Mouse (Mus musculus): Measurements from ENCODE around the gene Trim46.

Trim46 gene

GRCm38 (mm10) chr3:89246261-89247100, at the start of gene Trim46:
TSS of gene Trim46 (minus strand) at chr3:89246309.
- DNase-seq (ENCODE audit: extremely low read depth, low read depth, low spot score) = no peak

DNA sequence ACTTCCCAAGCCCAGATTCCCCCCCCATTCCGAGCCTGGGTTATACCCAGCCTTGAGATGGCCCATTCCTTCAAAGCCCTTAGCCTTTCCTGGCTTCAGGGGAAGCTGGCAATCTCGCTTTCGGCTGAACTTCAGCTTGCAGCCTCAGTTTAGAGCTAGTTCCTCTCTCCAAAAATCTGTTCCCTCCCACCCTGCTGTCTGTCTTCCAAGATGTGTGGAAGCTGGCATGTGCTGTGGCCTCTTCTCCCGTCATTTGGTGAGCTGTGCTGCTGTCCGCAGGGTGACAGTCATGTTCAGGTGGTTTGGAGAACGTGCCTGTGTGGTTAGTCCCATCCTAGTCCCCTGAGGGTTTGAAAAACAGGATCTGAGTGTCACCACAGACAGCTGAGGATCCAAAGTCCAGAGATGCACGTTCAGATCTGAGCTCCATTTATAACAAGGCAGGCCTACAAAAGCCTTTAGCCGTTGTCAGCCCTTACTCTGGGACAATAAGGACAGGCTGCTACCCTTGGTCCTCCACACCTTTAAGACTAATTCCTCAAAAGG, 49.6 kb upstream of the Trim46 start:
- no peak for DNase-seq (ENCODE audit: extremely low read depth, low read depth, low spot score)

GRCm38 (mm10) chr3:89294195-89294594, 48.1 kb upstream of the Trim46 start:
- DNase-seq (ENCODE audit: extremely low read depth, low read depth, low spot score) = no peak

DNA sequence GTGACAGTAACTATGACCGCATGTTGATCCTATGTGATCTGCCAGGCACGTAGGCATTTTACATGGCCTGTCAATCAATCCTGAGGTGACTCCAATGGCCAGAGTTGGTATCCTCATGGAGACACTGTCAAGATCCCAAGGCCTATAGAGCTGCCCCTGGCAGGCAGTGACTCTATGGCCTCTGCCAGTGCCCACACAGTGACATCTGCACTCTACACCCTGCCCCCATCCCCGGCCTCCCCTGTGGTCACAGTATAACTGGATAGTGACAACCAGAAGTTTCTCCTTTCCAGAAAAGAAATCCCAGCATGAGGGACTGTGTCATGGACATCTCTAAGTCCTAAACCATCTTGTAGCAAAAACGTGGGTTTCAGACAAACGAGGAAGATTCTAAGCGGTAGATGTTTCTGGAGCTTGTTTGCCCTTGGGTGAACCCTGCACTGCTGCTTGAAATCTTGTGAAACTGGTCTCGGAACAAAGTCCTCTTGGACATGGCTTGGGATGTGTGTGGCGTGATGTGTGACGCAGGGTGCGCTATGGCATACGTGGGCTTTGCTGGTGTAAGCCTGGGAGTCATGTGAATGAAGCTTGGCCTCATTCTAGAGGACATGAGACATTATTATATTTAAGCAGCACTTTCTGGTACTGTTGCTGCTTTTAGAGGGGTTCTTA, 47.3 kb upstream of the Trim46 start:
- DNase-seq (ENCODE audit: extremely low read depth, low read depth, low spot score) = no peak

- DNase-seq (ENCODE audit: extremely low read depth, low read depth, low spot score) = no peak
Measured at GRCm38 (mm10) chr3:89292303-89292702, 46.2 kb upstream of the Trim46 start.

DNA sequence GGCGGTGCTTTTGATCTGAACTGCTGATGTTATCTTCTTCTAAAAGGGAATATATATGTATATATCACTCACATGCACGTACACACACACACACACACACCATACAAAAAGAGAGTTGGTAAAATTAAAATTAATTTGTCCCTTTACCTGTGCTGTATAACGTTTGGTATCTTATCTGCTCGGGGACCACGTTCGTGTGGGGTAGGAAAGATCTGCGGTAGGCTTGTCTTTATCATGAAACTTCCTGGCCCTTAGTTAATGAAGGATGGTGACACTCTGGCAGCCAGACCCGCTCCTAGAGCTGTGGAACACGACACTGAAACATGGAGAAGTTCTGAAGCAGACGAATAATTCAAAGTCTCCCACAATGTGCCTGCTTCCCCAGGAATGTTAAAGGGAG, 45.8 kb upstream of the Trim46 start:
- no peak for DNase-seq (ENCODE audit: extremely low read depth, low read depth, low spot score)

GRCm38 (mm10) chr3:89288503-89288928, 42.4 kb upstream of the Trim46 start:
- no peak for DNase-seq (ENCODE audit: extremely low read depth, low read depth, low spot score)

DNA sequence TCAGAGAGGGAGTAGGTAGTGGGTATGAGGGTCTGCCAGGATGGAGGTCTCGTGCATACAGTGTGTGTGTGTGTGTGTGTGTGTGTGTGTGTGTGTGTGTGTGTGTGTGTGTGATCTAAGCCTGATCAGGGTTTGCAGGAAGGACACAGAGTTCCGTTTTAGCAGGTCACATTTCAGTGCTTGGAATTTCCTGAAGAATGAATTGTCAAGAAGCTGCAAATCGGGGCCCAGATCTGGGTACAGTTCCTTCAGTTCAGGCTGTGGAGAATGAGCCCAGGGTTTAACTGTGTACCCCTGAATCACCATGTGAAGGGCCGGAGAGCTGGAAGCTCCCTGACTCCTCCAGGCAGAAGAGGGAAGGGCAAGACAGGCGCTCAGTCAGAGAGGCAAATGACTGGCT, 41.2 kb upstream of the Trim46 start:
- DNase-seq (ENCODE audit: extremely low read depth, low read depth, low spot score) = no peak

- DNase-seq (ENCODE audit: extremely low read depth, low read depth, low spot score) = no peak
Measured at GRCm38 (mm10) chr3:89285526-89285925, 39.4 kb upstream of the Trim46 start.

DNA sequence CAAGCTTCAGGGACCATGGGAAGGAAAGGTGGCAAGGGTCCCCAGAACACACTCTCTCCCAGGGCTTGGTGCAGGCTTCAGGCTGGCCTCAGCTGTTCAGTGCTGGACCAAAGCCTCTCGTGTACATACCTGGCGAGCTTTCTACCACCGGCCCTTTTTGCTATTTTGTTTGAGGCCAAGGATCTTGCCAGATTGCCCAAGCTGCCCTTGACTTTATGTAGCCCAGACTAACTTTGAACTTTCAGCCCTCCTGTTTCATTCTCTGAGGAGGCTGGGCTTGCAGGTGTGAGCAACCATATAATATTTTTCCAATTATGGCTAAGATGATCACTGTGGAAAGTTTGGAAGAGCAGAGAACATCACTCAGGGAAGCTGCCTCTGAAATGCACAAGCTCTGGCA, 38.2 kb upstream of the Trim46 start:
- no peak for DNase-seq (ENCODE audit: extremely low read depth, low read depth, low spot score)

DNA sequence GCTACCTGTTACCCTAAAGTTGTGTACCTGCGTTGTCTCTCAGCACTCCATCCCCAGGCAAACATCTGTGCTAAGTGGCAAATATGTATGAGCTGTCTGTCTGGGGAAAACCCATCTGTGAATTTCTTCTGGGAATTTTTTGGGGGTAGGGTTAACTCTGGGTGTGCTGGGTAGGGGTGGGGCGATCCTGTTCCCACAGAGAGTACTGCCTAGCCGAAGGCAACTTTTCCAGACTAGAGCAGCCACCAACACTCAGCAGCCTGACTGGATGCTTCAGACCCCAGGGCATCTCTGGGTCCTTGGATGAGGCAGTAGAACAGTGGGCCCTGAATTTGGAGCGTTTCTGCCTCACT, 36.2 kb upstream of the Trim46 start:
- DNase-seq (ENCODE audit: extremely low read depth, low read depth, low spot score) = no peak

DNA sequence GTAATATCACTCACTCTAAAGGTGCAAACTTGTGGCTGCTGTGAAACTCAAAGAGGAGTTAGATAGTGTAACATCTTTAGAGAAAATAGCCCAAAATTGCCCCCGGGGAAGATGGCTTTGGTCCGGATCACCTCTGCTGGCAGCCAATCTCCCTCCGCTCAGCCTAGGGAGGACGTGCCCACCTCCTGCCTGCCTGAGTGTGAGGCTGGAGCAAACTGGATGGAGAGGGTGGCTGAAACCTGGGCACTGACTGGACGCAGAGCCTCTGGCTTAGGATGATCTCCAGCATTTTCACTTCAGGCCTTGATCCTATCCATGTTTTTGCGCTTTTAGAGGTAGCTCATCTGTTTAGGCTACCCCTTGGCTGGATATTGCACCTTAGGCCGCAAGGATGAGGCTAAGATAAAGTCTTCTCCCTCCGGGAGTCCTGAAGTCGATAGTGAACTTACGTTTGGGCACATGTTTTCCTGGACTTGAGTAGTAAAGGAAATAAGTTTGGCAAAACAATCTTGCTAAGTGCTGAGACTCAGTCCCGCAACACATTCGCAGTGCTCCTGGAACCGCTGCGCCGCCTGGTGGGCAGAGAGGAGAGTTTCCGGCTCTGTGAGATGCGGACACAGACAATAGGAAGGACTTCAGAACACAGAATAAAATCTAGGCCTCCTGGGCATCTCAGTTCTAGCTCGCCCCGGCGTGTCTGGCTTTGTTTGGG, 35.6 kb upstream of the Trim46 start:
- no peak for DNase-seq (ENCODE audit: extremely low read depth, low read depth, low spot score)

GRCm38 (mm10) chr3:89280606-89281511, 34.8 kb upstream of the Trim46 start, which contains the start of gene Efna1:
TSS of gene Efna1 (minus strand) at chr3:89281142.
- DNase-seq (ENCODE audit: extremely low read depth, low read depth, low spot score) = no peak

DNA sequence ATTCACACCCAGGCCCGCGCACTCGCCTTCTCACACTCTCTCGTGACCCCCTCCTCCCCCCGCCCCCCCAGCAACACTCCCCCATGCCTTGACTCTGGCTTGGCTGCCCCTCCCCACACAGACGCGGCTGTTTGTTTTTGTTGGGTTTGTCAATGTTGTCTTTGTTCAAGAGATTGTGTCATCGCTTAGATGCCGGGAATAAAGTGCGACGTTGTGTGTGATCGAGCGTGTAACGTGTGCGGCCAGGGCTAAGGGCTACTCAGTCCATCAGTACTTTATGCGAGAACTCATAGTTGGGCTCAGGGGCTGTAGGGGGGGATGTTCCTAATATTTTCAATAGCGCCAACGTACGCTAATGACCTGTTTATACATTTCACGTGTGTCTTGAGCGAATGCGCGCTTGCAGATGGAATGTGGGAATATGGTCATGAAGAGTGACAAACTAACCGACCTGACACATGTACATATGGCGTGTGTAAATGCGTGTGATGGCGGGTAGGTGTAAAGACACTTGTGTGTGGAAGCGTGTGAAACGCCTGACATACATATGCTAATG, 34.0 kb upstream of the Trim46 start:
- no peak for DNase-seq (ENCODE audit: extremely low read depth, low read depth, low spot score)

DNA sequence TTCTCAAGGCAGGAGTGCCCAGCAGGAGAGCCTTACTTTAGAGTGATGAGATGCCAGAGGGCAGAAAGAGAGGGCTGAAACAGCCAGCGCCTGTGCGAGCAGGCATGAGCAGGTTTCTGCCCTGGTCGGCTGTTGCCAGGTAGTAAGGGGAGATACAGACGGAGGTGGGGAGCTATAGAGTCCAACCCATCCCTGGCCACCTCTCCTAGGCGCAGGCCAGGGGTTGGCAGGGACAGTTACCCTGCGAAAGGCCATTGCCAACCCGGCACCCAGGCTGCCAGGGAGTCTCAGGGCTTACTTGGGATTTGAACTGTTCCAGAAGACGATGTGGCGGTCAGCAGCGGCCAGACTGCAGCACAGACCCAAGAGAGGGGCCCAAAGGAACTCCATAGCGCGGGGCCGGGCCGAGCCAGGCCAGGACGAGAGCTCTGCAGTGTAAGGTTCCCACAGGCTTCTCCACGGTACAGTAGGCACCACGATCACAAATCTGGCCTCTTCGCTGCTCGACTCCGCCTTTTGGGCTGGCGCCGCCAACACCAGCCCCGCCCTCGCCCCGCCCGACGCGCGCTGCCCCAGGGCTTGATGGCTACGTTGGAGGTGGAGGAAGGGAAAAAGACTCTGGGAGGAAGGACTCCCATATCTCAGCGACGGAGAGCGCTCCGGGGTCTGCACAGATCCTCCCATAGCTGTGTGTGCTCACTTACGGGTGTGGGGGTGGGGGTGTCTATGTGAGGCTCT, 33.2 kb upstream of the Trim46 start:
- no peak for DNase-seq (ENCODE audit: extremely low read depth, low read depth, low spot score)

DNA sequence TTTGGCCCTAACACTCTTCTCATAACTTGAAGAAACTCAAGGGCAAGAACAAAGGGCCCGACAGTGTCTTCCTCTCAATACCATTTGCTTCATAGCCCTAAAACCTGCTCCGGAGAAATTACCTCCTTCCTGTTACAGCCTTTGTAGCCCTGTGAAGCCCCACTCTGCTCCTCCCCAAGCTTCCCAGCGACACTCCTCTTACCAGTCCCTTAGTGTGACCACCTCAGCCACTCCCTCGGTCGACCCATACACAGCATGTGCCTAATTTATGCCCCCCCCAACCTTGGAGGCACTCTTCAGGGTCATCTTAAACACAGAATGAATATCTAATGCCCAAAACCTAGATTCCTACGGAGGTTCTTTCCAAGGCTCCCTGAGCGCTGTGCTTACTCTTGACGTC, 32.5 kb upstream of the Trim46 start:
- DNase-seq (ENCODE audit: extremely low read depth, low read depth, low spot score) = no peak

DNA sequence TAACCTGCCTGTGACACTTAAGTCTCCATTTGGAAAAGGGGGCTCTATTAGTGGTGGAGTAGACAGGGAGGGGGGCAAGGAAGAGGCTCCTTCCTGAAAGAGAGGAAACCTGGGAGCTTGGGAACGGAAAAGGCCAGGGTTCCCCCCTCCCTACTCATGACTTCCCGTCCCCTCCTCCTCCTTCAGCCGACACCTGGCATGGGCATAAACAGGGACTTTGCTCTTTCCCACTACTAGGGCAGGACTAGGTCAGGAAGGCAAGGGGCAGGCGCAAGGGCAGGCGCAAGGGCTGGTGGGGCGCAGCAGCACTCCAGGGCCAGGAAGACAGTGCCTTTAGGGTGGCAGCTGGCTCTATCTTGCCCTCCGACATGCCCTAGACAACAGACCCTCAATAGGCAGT, 32.0 kb upstream of the Trim46 start:
- no peak for DNase-seq (ENCODE audit: extremely low read depth, low read depth, low spot score)

DNA sequence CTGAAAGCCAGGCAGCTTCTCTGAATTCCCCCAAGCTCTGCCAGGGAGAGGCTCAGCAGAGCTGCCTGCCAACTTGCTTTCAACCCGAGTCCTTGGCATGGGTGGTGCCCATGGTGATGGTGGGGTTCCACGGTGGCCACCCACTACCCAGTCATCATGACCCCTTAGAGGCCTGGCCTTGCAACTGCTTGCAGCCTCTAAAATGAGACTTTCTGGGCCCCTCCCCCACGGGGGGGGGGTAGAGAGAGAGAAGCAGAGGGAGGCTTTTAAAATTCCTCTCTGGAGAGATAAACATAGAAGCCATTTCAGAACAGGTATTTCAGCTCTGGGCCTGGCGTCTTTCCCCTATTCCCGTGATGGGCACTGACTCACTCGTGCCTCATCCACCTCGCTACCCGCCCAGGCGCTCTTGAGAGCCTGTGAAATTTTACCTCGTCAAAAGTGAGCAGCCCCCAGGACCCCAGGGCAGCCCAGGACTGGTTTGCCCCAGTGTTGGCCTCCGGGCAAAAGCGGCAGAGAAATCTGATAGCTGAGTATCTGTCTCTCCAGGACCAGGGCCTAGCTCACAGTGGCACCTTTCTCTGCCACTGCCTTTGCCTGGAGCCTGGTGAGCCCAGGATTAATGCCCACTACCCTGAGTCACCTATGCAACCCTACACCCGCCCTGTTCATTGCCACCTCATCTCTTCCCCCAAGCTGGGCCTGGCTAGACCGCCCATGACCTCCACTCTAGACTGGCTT, 31.3 kb upstream of the Trim46 start:
- DNase-seq (ENCODE audit: extremely low read depth, low read depth, low spot score) = no peak

DNA sequence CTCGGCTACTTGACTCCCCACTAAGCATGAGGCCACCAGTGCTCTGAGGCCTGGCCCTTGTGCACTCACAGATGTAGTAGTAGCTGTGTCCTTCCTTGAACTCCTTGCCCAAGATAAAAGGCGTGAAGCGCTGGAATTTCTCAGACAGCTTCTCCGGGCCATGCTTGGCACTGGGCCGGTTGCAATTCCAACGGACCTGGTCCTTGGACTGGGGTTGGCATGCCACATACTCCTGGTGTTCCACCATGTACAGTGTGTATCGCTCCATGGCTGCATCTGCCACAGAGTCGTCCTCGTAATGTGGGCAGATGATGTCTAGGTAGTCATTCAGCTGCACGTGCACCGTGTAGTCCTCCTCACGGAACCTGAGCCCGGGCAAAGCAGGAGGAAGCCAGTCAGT, 30.0 kb upstream of the Trim46 start:
- DNase-seq (ENCODE audit: extremely low read depth, low read depth, low spot score) = no peak

All from fat pad, adult 2 months (tissue).